Mouse (Mus musculus): ENCODE measurements at regions not wholly inside any gene's neighbourhood (a gene's known extent, or its start where the extent isn't known, plus 50 kb on each side); places are given as distances from the start of the nearest gene placed in this dataset.

DNA sequence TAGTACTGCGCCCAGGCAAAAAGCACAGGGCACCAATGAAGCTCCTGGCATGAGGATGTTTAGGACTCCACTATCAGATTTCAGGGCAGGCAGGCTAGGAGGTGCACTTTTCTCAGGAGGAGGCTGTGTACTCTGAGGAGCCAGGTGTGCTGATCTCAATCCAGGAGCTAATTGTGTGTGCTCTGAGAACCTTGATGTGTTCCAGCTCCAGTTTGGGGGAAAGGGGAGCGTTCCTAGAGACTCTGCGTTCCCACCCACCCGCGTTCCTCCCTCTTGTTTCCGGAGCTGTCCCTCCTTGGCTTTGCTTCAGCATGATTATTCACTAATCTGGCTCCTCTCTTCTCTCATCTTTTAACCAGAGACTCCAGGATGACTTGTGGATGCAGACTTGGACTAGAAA, 195.2 kb downstream of the Icos start:
- in situ Hi-C loops (cut with MseI, MboI): no loop called here

DNA sequence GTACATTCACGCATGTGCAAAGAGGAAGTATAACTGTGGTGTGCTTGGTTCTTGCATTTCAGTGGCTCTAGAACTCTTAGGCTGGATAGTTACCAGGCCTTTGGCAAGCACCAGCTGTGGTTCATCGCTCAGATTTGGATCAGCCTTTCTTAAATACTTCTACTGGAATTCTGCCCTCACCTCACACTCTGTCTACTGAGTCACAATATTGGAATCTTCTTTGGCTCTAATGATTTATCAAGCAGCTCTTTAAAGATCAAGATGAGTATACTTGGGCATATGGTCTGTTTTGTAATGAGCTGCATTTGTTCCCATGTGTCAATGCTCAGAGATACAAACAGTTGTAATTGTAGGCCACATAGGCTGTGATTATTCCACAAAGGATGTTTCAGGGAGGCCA, 197.5 kb downstream of the Icos start:
- in situ Hi-C loops (cut with MseI, MboI): no loop called here

DNA sequence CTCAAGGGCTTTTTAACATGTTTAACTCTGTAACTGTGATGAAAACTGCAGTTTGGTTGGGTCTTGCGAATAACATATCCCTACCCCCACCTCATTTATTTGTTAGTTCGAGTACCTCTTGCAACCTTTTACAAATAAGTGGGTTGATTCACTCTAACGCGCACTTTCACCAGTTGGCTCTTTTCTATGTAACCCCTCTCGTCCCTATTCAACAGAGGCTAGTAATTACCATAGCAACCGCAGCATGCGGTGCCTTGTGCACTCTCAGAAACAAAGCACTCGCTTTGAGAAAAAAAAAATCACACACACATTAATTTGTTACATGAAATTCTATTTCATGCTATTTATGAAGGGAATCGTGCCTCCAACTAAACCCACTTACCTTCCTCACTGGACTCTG, 201.7 kb downstream of the Icos start:
- in situ Hi-C loops (cut with MseI, MboI): no loop called here

DNA sequence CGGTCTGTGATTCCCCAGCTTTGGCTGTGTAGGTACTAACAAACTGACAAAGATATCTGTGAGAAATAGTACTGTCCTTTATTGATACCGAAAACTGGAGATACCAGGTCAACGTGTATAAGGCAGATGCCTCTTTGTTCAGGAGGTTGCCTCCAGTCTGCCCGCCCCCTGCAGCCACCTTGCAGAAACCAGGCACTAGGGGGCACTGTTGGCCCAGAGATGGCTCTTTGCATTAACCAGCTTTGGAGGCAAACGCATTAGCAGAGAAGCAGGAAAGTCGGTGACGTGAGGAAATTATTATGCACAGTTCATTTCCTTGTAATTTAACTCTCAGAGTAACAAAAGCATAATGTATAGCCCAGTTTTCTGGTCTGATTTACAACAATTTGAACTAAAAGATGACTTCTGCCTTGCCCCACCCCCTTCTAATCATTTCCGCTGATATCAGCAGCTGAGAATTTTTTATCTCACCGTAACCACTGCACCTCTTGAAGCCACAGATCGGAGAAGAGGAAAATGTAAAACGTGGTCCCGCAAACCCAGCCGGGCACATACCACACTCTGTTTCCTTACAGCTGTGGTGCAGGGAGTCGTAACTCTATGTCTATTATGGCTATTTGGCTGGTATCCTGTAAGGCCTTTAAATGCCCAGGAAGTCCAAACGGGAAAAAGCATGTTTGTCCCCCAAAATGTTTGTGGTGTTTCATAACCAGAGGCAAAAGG, 203.5 kb downstream of the Icos start:
- in situ Hi-C loops (cut with MseI, MboI): no loop called here

GRCm38 (mm10) chr1:61187381-61188100, 209.8 kb downstream of the Icos start:
- in situ Hi-C loops (cut with MseI, MboI): no loop called here

DNA sequence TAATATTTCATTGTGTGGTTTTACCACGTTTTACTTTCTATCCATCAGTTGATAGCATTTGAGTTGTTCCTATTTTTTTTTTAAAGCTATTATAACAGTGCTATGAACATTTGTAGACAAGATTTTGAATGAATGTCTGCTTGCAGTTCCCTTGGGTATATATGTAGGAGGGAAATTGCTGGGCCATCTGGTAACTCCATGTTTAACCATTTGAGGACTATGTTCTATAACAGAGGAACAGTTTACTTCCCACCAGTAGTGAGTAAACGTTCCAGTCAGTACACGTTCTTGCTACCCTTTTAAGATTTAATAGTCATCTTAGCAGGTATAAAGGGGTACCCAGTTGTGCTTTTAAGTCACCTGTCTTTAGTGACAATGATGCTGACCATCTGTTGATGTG, 213.2 kb downstream of the Icos start:
- in situ Hi-C loops (cut with MseI, MboI): no loop called here

DNA sequence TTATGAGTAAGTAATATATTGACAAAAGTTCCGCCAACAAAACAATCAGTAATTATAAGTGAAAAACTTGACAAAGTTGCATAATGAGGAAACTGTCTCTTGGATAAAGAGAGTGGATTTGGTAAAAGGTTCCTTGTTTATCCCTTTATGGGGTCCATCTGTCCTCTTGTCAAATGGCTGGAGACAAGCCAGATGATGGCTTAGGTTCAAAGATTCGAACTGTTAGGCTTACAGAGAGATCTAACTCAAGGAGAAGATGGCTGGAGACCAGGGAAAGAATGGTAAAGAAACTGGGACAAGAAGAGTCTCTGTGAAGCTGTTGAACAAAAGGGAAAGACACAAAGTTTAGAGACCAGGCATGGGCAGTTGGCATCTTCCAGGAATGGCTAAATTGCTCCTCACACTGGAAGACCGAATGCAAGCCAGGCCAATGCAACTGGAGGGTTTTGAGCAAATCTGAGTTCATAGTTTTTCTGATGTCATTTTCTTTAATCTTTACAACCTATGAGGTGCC, 220.9 kb downstream of the Icos start:
- in situ Hi-C loops (cut with MseI, MboI): no loop called here

GRCm38 (mm10) chr1:61201006-61201405, 223.3 kb downstream of the Icos start:
- in situ Hi-C loops (cut with MseI, MboI): no loop called here

DNA sequence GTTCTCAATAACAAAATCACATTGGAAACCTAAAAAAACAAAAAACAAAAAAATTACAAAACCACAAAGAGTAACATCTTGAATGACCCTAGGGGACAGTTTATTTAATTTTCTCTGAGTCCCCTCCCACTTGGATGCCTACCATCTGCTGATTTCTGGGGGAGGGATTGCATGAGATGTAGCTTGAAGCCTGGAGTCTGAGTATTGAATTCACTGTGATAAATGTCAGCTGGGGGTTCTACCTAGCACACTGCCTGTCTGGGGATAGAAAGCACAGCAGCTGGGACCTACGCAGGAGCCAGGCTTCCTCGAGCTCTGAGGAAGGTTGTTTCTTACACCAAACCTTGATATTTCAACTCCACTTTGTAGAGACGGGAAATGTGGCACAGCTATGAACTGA, 224.4 kb downstream of the Icos start:
- in situ Hi-C loops (cut with MseI, MboI): no loop called here

DNA sequence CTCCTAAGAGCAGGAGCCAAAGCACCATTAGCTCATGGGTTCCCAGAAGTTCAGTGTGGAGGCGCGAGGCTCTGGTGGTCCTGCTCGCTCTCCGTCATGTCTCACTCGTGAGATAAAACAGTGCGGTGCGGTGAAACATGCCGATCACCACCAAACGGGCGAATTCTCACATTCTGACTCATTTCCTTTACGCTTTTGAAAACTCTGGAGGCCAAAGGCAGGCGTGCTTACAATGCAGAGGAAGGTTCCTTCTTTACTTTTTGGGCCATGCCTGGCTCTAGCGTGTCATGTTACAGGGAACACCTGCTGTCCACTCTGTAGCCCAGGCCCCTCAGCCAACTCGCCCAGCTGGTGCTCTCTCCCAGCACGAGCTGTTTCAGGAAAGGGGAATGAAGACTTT, 225.4 kb downstream of the Icos start:
- in situ Hi-C loops (cut with MseI, MboI): no loop called here

- in situ Hi-C loops (cut with MseI, MboI): no loop called here
Measured at GRCm38 (mm10) chr1:61203612-61204011, 225.9 kb downstream of the Icos start.

DNA sequence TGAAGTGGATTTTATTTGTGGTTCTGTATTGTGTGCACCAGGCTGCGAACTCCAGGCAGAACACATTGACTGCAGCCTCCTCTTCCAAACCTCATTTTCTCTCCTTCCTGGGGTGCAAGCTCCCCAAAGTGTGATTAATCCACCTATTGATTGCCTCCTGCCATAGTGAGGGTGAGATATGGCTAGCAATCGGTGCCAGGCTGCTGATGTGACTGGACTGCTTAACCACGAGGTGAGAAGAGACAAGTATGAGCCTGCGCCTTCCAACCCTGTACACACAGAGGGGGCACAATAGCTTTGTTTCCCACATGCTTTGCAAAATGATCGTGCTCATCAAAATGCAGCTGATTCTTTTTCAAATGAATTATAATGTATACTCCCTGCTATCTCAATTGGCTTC, 227.4 kb downstream of the Icos start:
- in situ Hi-C loops (cut with MseI, MboI): no loop called here

- in situ Hi-C loops (cut with MseI, MboI): no loop called here
Measured at GRCm38 (mm10) chr1:61206861-61207380, 229.2 kb downstream of the Icos start.

GRCm38 (mm10) chr1:61208386-61208785, 230.7 kb downstream of the Icos start:
- in situ Hi-C loops (cut with MseI, MboI): no loop called here

DNA sequence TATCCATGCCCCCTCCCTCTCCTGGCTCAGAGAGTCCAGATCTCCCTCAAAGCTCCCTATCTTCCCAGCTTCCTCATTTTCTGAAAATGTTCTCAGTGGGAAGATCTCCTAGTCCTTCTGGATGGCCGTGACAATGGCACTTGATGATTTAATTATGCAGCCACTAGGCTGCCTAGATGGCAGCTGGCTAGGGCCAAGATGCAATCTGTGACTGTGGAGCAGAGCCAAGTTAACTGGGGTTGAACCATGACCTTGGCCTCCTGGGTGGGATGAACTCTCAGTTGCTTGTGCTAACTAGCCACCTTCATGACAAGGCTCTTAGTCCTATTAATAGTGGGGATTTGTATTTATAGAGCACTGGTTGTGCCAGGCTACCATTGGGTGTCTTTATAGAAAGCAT, 243.4 kb downstream of the Icos start:
- in situ Hi-C loops (cut with MseI, MboI): no loop called here

GRCm38 (mm10) chr1:61228942-61229341, 251.2 kb downstream of the Icos start:
- in situ Hi-C loops (cut with MseI, MboI): no loop called here

DNA sequence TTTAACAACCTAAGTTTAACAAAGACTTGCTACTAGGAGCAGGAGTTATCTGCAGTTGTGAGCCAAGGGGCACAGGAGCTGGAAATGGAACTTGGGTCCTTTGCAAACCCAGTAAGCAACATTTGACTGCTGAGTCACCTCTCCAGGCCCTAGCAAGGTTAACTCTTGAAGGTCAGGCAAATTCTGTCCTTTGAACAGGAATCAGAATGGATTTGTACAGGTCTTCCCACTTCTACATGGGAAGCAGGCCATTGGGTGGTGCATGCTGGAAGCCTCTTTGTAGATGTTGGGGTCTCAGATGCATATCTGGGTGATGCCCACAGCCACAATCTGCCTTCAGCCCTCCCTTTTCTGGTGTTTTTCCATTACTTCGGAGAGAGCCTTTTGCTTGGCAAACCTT, 255.3 kb downstream of the Icos start:
- in situ Hi-C loops (cut with MseI, MboI): no loop called here

DNA sequence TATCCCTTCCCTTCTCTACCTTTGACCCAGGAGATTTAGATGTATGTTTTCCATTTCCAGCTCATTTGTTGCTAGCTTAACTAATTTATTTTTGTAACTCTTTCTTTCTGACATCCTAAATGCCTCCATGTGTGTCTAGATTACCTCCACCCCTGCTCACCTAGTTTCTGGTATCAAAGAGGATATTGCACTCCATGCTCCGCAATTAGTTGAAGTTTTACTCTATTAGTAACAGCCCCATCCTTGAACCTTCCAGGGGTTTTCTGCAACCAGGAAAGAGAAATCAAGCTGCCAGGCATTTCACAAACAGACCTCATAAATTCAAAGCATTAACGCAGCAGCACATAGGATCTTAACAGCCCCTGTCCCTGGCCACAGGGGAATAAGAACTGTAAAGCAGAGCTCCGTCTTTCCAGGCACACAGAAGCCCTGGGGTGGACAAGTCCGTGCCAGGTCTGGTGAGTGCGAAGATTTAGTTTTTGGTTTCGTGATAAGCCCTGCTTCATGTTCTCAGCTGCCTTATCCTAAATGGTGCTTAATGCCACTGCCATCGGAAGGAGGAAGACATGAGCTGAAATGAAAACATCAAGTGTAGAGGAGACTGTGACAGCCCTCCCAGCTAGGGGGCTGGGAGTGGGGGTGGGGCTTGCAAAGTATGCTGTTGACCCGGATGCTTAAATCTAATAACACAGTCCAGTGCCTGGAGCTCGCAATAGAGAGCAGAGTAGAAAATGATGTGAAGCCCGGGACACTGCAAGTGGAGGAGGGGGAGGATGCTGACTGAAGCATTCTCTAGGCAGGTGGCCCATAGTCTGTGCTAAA, 256.0 kb downstream of the Icos start:
- in situ Hi-C loops (cut with MseI, MboI): no loop called here

DNA sequence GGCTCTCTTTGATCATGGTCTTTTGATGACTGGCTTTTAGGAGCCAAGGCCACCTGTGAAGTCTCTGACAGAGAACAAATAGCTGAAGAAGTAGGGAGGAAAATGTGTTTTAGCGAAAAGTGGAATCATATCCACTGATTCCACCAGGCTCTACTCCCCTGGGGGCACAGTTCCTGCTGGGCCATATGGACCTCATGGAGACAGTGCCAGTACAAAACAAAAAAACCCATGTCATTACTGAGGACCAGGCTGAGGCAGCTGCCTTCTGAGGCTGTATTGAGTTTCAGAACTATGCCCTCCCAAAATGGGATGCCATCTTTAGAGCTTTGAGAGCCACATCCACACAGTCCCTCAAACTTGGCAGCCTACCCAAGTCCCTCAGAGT, 256.6 kb downstream of the Icos start:
- in situ Hi-C loops (cut with MseI, MboI): no loop called here

DNA sequence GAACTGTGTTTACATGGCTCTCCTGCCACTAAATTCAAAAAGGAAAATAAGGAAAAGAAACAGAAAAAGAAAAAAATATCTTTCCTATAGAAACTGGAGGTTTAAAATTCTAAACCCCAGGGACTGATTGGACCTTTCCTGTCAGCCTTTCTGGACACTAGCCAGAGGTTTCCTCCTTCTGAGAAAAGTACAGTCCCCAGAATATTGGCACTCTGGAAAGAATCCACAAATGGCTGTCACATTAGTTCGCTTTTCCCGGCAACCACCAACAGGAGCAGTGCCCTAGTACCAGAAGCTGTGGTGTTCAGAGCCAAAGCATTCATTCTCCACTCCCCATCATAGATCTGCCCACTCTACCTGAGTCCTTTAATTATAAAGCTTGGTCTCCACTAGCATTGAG, 258.8 kb downstream of the Icos start:
- in situ Hi-C loops (cut with MseI, MboI): no loop called here

DNA sequence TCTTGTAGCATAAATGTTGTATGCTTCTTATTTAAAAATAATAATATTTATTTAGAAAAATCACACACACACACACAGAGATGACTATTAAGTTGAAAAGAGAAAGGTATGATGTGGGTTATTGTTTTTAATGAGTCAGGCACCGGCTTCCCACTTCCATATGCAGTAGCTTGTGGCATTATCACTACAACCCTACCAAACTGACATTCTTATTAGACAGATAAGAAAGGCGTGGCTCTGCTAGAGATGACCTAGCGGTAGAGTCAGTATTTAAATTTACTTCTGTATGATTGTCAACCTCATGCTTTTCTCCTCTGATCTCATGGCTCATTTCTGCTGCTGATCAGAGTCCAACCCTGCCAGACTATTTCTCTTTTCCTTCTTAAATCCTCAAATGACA, 260.9 kb downstream of the Icos start:
- in situ Hi-C loops (cut with MseI, MboI): no loop called here

DNA sequence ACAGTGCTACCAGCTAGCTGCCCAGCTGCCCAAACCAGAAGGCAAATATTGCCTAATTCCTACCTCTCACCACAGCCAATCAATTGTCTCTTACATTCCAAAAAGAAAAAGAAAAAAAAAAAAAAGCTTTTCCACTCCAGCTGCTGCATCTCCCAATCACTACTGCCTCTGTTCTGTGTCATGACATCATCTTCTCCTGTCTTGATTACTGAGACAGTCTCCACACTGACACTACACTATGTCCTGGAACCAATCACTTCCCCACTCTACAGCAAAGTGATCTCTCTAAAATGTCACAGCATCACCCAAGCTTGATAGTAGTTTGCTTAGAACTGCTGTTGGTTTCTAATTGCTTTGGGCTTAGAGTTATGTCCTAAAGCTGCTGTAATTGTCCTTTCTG, 279.8 kb downstream of the Icos start:
- in situ Hi-C loops (cut with MseI, MboI): no loop called here
